Mouse (Mus musculus): ENCODE measurements around the gene Prkcg.

- TF ChIP-seq CTCF (IDR thresholded peaks at IDR 0.05; ENCODE audit: borderline replicate concordance, extremely low read depth, insufficient read depth, insufficient read length): no peak
- no peak for TF ChIP-seq POLR2A (IDR thresholded peaks at IDR 0.05; ENCODE audit: borderline replicate concordance, extremely low read depth, insufficient read depth, insufficient read length, poor library complexity, severe bottlenecking)
Measured at GRCm38 (mm10) chr7:3370407-3370806, 81.4 kb downstream of the Prkcg start.
